Mouse (Mus musculus) left cerebral cortex, adult 11 months (tissue): ENCODE measurements around the gene Gm15080.
"Not testable (repeated sequence)": the region's sequence is repeated elsewhere in the genome, so short reads cannot be mapped to it uniquely, and the experiment has no call there.

Experiments used
- DNase-seq: peaks from one replicate; pipeline ENCODE4 v3.0.0; 2022; ENCODE audit warnings: low spot score

Gene Gm15080

GRCm38 (mm10) chrX:147992693-147993092 lies at the start of gene Gm15080:
Gene Gm15080, plus strand, starts transcription at chrX:147992993.
- not testable (repeated sequence) for DNase-seq
